Mouse (Mus musculus): ENCODE data around the gene Fgf22. TPM values are rescaled to one million over a fixed set of nuclear protein-coding genes. Genes with fewer than 3 reads are reported as not detected.
"Not testable (repeated sequence)": the region's sequence is repeated elsewhere in the genome, so short reads cannot be mapped to it uniquely, and the experiment has no call there.

Gene Fgf22
- total RNA-seq, 2 experiments from 2014 or later, result not detected

GRCm38 (mm10) chr10:79733847-79734246 lies 21.0 kb upstream of the Fgf22 start:
- no peak for DNase-seq

- DNase-seq, result peak; percentile 40
Observed at GRCm38 (mm10) chr10:79735361-79735760, 19.5 kb upstream of the Fgf22 start.

GRCm38 (mm10) chr10:79736706-79737105 lies 18.2 kb upstream of the Fgf22 start:
- no peak for DNase-seq

GRCm38 (mm10) chr10:79738259-79738658 lies 16.6 kb upstream of the Fgf22 start:
- DNase-seq, result no peak

GRCm38 (mm10) chr10:79739234-79739633 lies 15.6 kb upstream of the Fgf22 start:
- no peak for DNase-seq

- DNase-seq, result no peak
Observed at GRCm38 (mm10) chr10:79740863-79741262, 14.0 kb upstream of the Fgf22 start.

- DNase-seq, result no peak
Observed at GRCm38 (mm10) chr10:79743161-79743560, 11.7 kb upstream of the Fgf22 start.

- no peak for DNase-seq
Observed at GRCm38 (mm10) chr10:79743650-79744365, 11.1 kb upstream of the Fgf22 start.

GRCm38 (mm10) chr10:79745411-79745810 lies 9.5 kb upstream of the Fgf22 start:
- DNase-seq, result no peak

GRCm38 (mm10) chr10:79745898-79746773 lies 8.7 kb upstream of the Fgf22 start, which contains the start of gene Polrmt:
Gene Polrmt (minus strand): TSS chr10:79746581.
- peak; percentile 94 for DNase-seq

- DNase-seq, result no peak
Observed at GRCm38 (mm10) chr10:79746774-79747151, 8.1 kb upstream of the Fgf22 start.

GRCm38 (mm10) chr10:79748496-79748895 lies 6.4 kb upstream of the Fgf22 start:
- DNase-seq, result no peak

GRCm38 (mm10) chr10:79755854-79756253 lies 978 bp downstream of the Fgf22 start:
- no peak for DNase-seq

GRCm38 (mm10) chr10:79756660-79757059 lies 1.8 kb downstream of the Fgf22 start:
- DNase-seq, result no peak

GRCm38 (mm10) chr10:79759675-79760074 lies 4.8 kb downstream of the Fgf22 start:
- not testable (repeated sequence) for DNase-seq

GRCm38 (mm10) chr10:79760603-79761143 lies 5.8 kb downstream of the Fgf22 start:
- peak; percentile 63 for DNase-seq

GRCm38 (mm10) chr10:79762875-79763274 lies 8.0 kb downstream of the Fgf22 start:
- DNase-seq, result no peak

- no peak for DNase-seq
Observed at GRCm38 (mm10) chr10:79764234-79764633, 9.4 kb downstream of the Fgf22 start.

- DNase-seq, result no peak
Observed at GRCm38 (mm10) chr10:79765228-79765745, 10.4 kb downstream of the Fgf22 start.

- DNase-seq, result no peak
Observed at GRCm38 (mm10) chr10:79766001-79766507, 11.2 kb downstream of the Fgf22 start.

- peak; percentile 99 for DNase-seq
Observed at GRCm38 (mm10) chr10:79766508-79767325, 11.8 kb downstream of the Fgf22 start, which contains the start of gene Rnf126. Gene Rnf126 (minus strand): TSS chr10:79766952.
